Mouse (Mus musculus) thymus, adult 18-20 months (tissue): ENCODE measurements around the gene Ano5.

Source experiments
- DNase-seq, 2 experiments: peaks; one replicate each; pipeline ENCODE4 v3.0.0; 2022; ENCODE audit warnings: mixed read lengths in 2 of 2

The Ano5 gene

DNA sequence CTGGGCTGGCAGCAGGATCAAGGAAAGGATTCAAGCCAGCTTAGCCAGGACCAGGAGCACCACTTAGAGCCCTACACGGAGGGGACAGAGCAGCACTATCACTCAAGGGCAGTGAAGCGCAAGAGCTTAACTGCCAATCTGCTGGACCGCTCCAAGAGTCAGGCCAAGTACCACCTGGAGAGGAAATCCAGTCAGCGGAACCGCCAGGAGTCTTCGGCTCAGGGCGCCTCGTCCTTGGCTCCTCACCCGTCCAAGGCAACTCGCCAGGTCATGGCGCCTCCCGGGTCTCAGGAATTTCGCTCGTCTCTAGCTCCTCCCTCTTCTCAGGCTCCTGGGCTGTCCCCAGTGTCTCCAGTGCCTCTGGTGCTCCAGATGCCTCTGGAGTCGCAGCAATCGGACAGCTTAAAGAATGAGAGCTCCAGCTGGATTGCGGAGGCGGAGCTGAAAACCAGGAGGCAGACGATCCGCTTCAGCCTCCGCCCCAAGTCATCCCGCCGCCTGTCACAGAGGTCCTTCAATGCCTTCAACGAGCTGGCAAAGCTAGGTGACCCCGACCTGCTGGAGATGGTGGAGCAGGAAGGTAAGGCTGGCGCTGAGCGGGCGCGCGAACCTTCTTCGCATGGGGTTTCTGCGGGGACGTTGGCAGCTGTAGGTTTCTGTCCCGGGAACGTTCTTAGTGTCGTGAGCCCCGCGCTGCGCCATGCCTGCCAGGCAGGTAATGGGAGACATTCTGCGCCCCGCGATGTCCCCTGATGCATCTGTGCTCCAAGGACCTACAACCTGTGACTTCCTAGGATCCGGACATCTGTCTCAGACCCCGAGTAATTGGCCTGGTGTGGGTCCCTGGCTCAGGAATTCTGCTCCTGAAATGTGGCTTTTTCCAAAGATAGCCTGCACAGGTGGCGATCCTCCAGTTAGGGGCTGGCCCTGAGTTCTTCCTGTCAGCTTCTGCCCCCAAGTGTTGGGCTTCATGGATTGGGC is at the start of gene Ano5:
Gene Ano5 (plus strand): TSS at position 359 of the 981 bp plus-strand sequence.
- DNase-seq: no peak

- DNase-seq: no peak
Measured at GRCm38 (mm10) chr7:51499396-51499795, 11.4 kb upstream of the Ano5 start.

DNA sequence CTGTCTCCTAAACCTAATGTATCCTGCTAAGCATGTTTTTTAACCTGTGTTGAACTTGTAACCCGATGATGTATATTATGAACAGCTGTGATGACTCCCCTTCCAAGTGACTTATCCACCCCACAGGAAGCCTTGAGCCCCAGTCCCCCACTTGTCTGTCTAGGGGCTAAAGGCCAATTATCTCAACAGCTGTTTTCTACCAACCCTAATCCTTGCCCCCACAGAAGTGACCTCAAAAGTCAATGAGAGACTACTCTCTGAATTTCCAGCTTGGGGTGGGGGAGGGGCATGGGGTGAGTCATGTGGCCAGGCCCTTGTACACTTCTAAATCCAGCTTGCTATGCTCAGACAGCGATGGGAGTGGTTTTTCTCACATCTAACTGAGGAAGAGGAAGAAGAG is 6.9 kb upstream of the Ano5 start:
- DNase-seq: no peak

DNA sequence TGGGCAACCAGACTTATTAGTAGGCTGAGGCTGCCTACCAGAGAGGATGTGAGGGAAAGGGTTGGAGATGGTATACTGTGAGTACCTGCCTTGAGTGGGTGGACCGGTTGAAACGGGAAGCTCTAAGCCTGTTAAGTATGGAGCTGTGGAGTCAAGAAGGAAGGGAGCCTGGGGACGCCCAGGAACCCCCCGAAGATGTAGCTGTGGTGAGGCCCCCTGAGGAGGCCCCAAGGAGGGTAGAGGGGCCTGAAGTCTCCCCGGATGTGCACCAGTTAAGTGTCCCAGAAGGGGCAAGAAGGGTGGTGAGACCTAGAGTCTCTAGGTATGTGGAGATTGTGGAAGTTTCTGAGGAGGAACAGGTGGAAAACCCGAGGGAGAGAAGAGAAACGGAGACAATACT is 682 bp upstream of the Ano5 start:
- DNase-seq: no peak

DNA sequence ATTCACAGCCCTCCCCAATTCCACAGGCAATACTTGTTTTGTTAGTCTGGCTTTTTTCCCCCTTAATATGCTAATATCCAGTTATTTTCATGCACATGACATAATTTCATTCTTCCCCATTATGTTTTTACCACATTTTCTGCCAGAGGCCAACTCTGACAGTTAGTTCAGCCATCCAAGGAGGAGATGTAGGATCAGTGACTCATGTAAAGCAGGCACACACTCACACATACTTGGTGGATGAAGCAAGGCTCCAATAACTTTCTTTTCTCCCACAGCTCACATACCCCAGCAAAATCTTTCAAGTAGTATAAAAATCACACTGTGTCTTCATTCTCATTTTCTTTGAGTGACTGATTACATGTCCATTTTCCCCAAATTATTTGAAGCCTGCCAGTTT is 28.5 kb downstream of the Ano5 start:
- no peak for DNase-seq

DNA sequence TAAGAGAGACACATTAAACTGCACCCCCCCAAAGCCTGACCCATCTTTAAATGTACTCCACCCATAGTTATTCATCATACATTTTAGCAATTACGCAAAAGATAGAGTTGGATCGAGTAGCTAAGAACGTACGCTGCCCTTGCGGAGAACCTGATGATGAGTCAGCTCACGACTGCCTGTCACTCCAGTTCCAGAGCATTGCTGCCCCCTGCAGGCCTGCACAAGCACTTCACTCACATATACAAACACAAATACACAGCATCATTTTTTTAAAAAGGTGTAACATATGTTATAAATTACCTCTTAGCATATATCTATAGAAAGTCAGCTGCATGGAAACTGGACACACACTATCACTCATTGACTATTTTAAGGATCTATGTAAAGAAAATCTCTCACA is 29.9 kb downstream of the Ano5 start:
- no peak for DNase-seq

DNA sequence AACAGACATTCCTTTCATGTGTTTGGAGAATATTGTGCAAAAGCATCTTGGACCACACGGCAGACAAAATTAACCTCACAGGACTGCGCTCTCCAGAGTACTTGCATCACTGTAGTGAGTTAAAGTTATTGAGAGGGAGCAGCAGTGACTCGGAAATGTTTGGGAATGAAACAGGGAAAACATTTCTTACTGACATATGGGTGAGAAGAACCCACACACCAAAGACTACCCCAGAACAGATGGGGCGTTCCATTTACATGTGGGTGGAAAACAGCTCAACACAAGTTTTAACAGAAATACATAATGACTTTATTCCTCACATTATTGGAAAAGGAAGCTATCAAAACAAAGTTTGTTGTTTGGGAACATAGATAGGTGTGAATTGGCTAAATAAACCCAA is 89.2 kb downstream of the Ano5 start:
- DNase-seq: no peak

GRCm38 (mm10) chr7:51603741-51604140 is 92.9 kb downstream of the Ano5 start:
- DNase-seq: no peak

GRCm38 (mm10) chr7:51614404-51614803 is 103.6 kb downstream of the Ano5 start:
- no peak for DNase-seq

DNA sequence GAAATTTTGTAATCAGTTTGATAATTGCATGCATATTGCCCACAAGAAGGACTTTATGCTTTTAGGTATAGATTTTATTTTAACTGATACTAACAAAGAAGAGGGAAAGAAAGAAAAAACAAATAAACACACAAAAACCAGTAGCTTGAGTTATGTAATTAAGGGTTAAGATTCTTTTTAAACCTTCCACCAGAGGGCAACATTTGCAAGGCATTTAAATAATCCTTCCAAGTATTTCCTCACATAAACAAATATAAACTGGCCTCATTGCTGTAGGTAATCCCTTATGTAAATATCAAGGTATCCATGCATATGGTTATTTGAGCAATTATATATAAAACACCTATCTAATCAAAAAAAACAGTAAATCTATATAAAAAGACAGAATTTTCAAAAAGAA is 107.1 kb downstream of the Ano5 start:
- no peak for DNase-seq

GRCm38 (mm10) chr7:51618412-51618811 is 107.6 kb downstream of the Ano5 start:
- DNase-seq: no peak

DNA sequence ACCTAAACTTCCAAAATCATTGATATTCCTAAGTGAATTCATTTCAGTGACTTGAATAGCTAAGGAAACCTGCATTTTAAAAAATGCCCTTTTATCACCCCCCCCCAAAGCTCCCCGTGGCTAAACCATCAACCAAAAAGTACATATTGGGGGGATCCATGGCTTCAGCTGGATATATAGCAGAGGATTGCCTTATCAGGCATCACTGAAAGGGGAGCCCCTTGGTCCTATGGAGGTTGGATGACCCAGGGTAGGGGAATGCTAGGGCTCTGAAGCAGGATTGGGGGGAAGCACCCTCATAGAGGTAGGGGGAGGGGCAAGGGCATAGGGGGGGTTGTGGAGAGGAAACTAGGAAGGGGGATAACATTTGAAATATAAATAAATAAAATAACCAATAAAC is 109.1 kb downstream of the Ano5 start:
- no peak for DNase-seq

- DNase-seq: no peak
Measured at GRCm38 (mm10) chr7:51621694-51622145, 110.9 kb downstream of the Ano5 start, which contains the start of gene Slc17a6. TSS of gene Slc17a6 (plus strand) at chr7:51622006.

DNA sequence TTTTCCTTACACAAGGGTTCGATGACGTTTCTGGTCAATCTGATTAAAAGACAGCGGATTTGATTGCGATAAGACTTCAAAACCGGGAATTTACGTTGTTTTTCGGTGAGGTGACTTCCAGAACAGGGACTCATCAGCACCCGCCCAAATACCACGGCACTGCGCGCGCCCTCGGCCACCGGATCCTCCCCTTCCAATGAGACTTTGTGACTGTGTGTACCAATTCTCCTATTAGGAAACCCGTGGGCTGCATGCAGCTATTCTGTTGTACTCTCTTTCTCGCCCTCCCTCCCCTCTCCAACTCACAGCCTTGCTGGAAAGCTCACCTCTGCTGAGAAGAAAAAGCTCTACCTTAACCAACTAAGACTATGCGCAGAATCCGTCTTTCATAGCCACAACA is 111.4 kb downstream of the Ano5 start:
- DNase-seq: no peak

GRCm38 (mm10) chr7:51622666-51623065 is 111.8 kb downstream of the Ano5 start:
- DNase-seq: no peak

DNA sequence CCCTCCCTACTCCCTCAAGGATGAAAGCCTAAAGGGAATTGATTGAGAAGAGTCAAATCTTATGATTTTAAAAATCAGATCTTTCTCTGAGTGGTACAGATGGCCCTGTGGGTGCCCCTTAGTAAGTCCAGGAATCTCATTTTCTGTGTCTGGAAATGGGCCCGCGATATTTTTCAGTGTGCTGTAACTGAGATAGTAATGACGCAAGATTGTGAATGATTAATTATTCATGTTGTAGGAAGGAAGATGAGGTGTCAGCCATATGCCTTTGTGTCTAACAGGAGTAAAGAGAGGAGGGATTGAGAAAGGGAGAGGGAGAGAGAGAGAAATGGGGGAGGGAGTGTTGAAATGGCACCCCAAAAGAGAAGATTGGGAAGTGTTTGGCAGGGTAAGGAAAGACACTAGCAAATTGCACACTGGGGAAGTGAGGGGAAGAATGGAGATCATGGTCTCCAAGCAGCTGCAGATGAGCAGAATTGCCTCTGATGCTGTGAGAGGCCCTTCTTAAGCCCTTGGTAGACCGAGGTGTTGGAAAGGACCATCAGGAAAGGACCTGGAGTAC is 113.6 kb downstream of the Ano5 start:
- DNase-seq: no peak

DNA sequence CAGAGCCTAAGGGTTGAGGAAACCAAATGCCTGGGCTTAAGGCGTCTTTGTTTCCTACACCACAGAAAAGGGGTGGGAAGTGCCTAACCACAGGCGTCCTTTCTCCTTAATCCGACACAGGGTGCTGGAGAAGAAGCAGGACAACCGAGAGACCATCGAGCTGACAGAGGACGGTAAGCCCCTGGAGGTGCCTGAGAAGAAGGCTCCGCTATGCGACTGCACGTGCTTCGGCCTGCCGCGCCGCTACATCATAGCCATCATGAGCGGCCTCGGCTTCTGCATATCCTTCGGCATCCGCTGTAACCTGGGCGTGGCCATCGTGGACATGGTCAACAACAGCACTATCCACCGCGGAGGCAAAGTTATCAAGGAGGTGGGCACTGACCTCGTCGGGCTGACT is 114.3 kb downstream of the Ano5 start:
- no peak for DNase-seq

DNA sequence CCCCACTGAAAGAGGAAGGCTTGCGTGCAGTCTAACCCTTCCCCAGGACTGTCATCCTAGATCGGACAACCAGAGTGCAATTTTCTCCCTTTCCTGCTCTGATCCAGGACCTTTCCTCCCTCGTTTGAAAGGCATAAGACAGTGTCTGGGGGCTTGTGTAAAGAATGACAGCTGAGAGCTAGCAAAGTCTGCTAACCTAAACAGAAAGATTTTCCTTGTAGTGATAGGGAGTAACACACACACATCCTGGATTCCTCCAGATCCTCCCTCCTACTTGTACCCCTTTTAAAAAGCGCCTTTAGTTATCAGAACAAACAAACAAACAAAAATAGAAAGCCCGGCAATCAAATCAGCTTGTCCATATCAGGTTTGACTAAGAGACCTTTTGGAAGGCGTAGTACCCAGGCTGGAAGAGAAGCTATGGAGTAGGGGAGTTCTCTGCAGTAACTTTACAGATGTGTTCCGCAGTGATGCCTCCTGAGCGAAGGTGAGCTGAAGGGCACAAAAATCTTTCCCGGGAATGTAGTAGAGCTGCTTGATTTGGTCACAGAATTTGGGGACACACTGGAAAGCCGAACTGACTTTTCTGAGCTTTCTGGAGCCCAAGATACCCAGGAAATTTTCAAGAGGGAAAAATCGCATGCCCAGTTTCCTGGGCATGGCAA is 114.9 kb downstream of the Ano5 start:
- DNase-seq: no peak

DNA sequence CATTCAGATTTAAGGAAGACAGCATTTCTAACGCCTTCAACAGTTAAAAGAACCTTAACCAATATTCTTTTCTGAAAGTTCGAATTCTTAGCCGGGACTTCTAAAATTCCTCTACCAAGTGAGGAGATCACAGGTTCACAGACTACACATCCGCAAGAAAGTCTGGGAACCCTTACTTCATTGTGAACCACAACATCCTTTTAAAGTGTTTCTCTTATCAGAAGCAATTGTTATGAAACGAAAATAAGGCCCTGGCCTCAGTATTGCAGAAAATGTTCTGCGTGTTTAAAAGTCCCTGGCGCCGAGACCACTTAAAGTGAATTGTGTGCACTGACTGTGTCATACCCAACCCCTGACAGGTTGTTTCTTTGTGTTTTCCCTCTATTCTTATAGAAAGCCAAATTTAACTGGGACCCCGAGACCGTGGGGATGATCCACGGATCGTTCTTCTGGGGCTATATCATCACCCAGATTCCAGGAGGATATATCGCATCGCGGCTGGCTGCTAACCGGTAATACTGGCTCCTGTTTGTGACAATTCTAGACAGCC is 115.7 kb downstream of the Ano5 start:
- no peak for DNase-seq

DNA sequence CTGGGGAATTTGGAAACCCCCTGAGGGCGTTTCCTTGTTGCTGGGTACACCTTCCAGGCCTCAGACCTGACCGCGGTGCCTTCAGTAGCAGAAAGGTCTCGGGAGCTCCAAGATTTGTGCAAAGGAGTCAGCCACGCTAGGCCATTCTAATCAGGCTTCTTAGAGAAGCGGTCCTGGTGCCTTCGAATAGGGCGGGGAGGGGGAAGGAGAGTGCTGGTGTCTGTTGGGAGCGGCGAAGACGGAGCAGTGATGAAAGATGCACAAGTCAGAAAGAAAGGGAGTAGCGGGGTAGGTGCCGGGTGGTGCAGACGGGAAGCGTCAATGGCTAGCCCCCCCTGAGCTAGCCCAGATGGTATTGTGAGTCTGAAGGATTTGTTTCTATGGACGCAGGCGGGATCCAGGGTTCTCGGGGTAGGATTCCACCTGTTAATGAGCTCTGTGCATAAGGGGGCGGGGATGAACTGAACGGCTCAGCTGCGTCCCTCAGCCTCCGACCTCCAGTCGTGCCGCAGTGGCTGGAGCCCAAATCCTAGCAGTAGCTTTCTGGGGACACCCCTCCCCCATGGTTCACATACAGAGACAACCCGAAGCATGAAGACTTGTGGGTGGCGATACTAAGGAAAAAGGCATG is 116.3 kb downstream of the Ano5 start:
- no peak for DNase-seq

DNA sequence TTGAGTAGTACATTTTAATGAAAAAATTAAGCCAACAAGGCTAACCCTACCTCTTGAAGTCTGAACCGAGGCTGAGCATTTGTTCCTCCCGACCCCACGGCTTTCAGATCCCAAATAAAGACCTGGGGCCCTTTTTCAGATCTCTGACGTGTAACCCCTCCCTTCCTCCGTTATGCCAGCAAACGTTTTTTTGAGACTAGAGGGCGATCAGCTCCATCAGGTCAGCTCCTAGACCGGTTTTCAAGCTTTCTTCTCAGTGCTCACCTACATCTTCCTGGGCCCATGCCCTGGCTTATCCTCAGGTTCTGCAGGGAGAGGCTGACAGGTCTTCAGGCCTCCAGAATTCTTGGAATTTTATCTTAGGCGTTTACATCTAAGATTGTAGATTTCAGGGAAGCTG is 116.8 kb downstream of the Ano5 start:
- no peak for DNase-seq

- no peak for DNase-seq
Measured at GRCm38 (mm10) chr7:51628349-51628748, 117.5 kb downstream of the Ano5 start.

DNA sequence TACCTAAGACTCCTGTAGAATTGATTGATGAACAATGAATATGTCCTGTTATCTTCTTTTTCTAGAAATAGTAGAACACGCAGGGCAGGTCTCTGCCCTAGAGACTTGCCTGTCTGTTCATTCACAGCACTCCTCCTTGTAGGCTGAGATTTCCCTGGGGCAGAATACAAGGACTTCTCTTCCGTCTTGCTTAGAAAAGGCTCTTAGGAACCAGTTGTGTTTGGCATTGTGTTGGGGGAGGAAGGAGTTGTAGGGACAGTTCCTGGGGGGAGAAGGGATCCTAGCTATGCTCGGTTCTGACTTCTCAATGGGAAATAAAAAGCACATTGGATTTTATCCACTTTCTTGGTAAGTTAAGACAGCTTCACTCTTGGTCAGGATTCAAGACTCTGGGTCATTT is 118.4 kb downstream of the Ano5 start:
- no peak for DNase-seq
